Mouse (Mus musculus) heart, postnatal 0 days (tissue): ENCODE measurements at regions not wholly inside any gene's neighbourhood (a gene's known extent, or its start where the extent isn't known, plus 50 kb on each side); places are given as distances from the start of the nearest gene placed in this dataset.

ENCODE experiments used
- ATAC-seq: fragments of 200-750 bp; cut with Nextera tagmentation; 2 replicates; pipeline ENCODE4 v1.8.0; 2017; ENCODE audit warnings: low read depth, moderate number of reproducible peaks, moderate library complexity; ENCODE audit not compliant: insufficient read depth
- DNase-seq: peaks from one replicate; pipeline ENCODE4 v3.0.0-alpha.2; 2016; ENCODE audit warnings: low spot score
- H3K27ac ChIP-seq: fragments of 300-500 bp; sonication (generic); 2 replicates; pipeline ENCODE4 v1.5.1; 2014; ENCODE audit warnings: low read depth, mild to moderate bottlenecking
- H3K27me3 ChIP-seq: fragments of 300-500 bp; sonication (generic); 2 replicates; pipeline ENCODE4 v1.6.1; 2014; ENCODE audit warnings: low read length, mixed read lengths; ENCODE audit not compliant: control insufficient read depth, insufficient read depth
- H3K36me3 ChIP-seq: fragments of 300-500 bp; sonication (generic); replicated peaks from 2 replicates; pipeline ENCODE4 v1.6.1; 2014; ENCODE audit warnings: low read length, mixed read lengths; ENCODE audit not compliant: control insufficient read depth, insufficient read depth
- H3K4me1 ChIP-seq: fragments of 300-500 bp; sonication (generic); 2 replicates; pipeline ENCODE4 v1.6.1; 2014; ENCODE audit warnings: antibody characterized with exemption; ENCODE audit not compliant: control insufficient read depth, insufficient read depth
- H3K4me2 ChIP-seq: fragments of 300-500 bp; sonication (generic); 2 replicates; pipeline ENCODE4 v1.6.1; 2014; ENCODE audit warnings: low read depth, mild to moderate bottlenecking, low read length, moderate library complexity
- H3K4me3 ChIP-seq: fragments of 300-500 bp; sonication (generic); 2 replicates; pipeline ENCODE4 v1.5.1; 2014; ENCODE audit warnings: low read depth, low read length
- H3K9ac ChIP-seq: fragments of 300-500 bp; sonication (generic); replicated peaks from 2 replicates; pipeline ENCODE4 v1.6.1; 2014; ENCODE audit warnings: low read depth, low read length, mixed read lengths
- H3K9me3 ChIP-seq: fragments of 300-500 bp; sonication (generic); replicated peaks from 2 replicates; pipeline ENCODE4 v1.6.1; 2016; ENCODE audit warnings: low read length; ENCODE audit not compliant: control insufficient read depth
- CTCF ChIP-seq: IDR thresholded peaks from 2 replicates; pipeline ENCODE4 v1.5.1; 2016; ENCODE audit warnings: antibody characterized with exemption, control low read depth, low read depth
- EP300 ChIP-seq: IDR thresholded peaks from 2 replicates; pipeline ENCODE4 v1.6.1; 2016; ENCODE audit warnings: antibody characterized with exemption, low read depth
- WGBS: fragments of 180-500 bp; shearing (Covaris S2); extraction: QIAGEN DNeasy Blood & Tissue Kit; methylation state at CpG from one replicate; pipeline ENCODE4 v1.1.7; 2014; 5-methylcytosine and 5-hydroxymethylcytosine counted together

GRCm38 (mm10) chr7:64006935-64007334 is 68.2 kb upstream of the Klf13 start:
- TF ChIP-seq EP300 (no peak), CTCF (no peak)
- DNase-seq = no peak
- Histone ChIP-seq H3K9me3 (0 out of 2 replicates have a peak, but pooled peaks cover 3% of the 10 kb centered on the region), H3K27ac (no peak overlapping the region), H3K9ac (no peak overlapping the region), H3K27me3 (no peaks in the 10 kb centered on the region), H3K4me2 (no peak overlapping the region), H3K4me1 (0 out of 2 replicates have a peak, but pooled peaks cover 4% of the 10 kb centered on the region), H3K36me3 (no peaks in the 10 kb centered on the region), H3K4me3 (no peak overlapping the region)
- 73% methylated on average over 4 of the region's 4 CpGs for WGBS
- no peak for ATAC-seq

- H3K27me3 ChIP-seq = no peaks in the 10 kb centered on the region
- ATAC-seq (no peak), DNase-seq (no peak)
- WGBS = 76% methylated on average over 1 of the region's 1 CpGs
- H3K27ac ChIP-seq = no peak overlapping the region
- no peak overlapping the region for H3K4me3 ChIP-seq
- no peak overlapping the region for H3K9ac ChIP-seq
- no peak overlapping the region for H3K4me2 ChIP-seq
- no peaks in the 10 kb centered on the region for H3K36me3 ChIP-seq
- H3K9me3 ChIP-seq = 0 out of 2 replicates have a peak, but pooled peaks cover 3% of the 10 kb centered on the region
- H3K4me1 ChIP-seq = 0 out of 2 replicates have a peak, but pooled peaks cover 6% of the 10 kb centered on the region
- no peak for TF ChIP-seq EP300
- no peak for TF ChIP-seq CTCF
These were observed 67.0 kb upstream of the Klf13 start for GRCm38 (mm10) chr7:64005765-64006164.

- H3K27me3 ChIP-seq = no peaks in the 10 kb centered on the region
- no peak for TF ChIP-seq CTCF
- TF ChIP-seq EP300 = no peak
- no peak overlapping the region for H3K27ac ChIP-seq
- no peak overlapping the region for H3K4me3 ChIP-seq
- 0 out of 2 replicates have a peak, but pooled peaks cover 10% of the 10 kb centered on the region for H3K4me1 ChIP-seq
- H3K4me2 ChIP-seq = no peak overlapping the region
- ATAC-seq = no peak
- no peaks in the 10 kb centered on the region for H3K36me3 ChIP-seq
- no peak for DNase-seq
- WGBS = 84% methylated on average over 5 of the region's 5 CpGs
- H3K9ac ChIP-seq = no peak overlapping the region
- H3K9me3 ChIP-seq = 0 out of 2 replicates have a peak, but pooled peaks cover 1% of the 10 kb centered on the region
These were observed 65.2 kb upstream of the Klf13 start for GRCm38 (mm10) chr7:64003904-64004303.

- Histone ChIP-seq H3K27ac (no peak overlapping the region; the same call in 1 of the 2 replicates), H3K4me2 (no peak overlapping the region), H3K36me3 (no peaks in the 10 kb centered on the region), H3K9me3 (no peaks in the 10 kb centered on the region), H3K9ac (no peak overlapping the region), H3K27me3 (no peaks in the 10 kb centered on the region), H3K4me3 (no peak overlapping the region), H3K4me1 (0 out of 2 replicates have a peak, but pooled peaks cover 10% of the 10 kb centered on the region)
- TF ChIP-seq EP300 = no peak
- no peak for TF ChIP-seq CTCF
- ATAC-seq = no peak
- DNase-seq = no peak
- 52% methylated on average over 9 of the region's 9 CpGs for WGBS
These were observed 62.9 kb upstream of the Klf13 start for GRCm38 (mm10) chr7:64001611-64002111.

- Histone ChIP-seq H3K9ac (no peak overlapping the region), H3K27ac (peak overlapping the region; percentile 55; the same call in 1 of the 2 replicates)
- no peak for DNase-seq
These were observed 60.6 kb upstream of the Klf13 start for GRCm38 (mm10) chr7:63998995-63999960.

More at GRCm38 (mm10) chr7:63998995-63999960, 60.6 kb upstream of the Klf13 start:
- Histone ChIP-seq H3K9me3 (no peaks in the 10 kb centered on the region), H3K36me3 (no peaks in the 10 kb centered on the region), H3K27me3 (no peaks in the 10 kb centered on the region), H3K4me2 (no peak overlapping the region), H3K4me3 (no peak overlapping the region), H3K4me1 (0 out of 2 replicates have a peak, but pooled peaks cover 10% of the 10 kb centered on the region)
- TF ChIP-seq CTCF (no peak), EP300 (no peak)
- peak; percentile 60; the same call in 1 of the 2 replicates for ATAC-seq
- WGBS = 59% methylated on average over 6 of the region's 6 CpGs
